Mouse (Mus musculus) v-Abl transformed pro-B cells (cell line): ENCODE measurements at regions not wholly inside any gene's neighbourhood (a gene's known extent, or its start where the extent isn't known, plus 50 kb on each side); places are given as distances from the start of the nearest gene placed in this dataset.

Experiments
- in situ Hi-C, 2 experiments: fragments of 400-800 bp; cut with MboI; formaldehyde crosslinking; loops; one replicate each; pipeline ENCODE4 v1.15.1; 2025; ENCODE audit not compliant: unreplicated experiment in 2 of 2

GRCm38 (mm10) chr8:115968121-115968520 is 260.5 kb upstream of the Maf start:
- in situ Hi-C loops: no loop called here

GRCm38 (mm10) chr8:115965981-115966380 is 258.4 kb upstream of the Maf start:
- in situ Hi-C loops: no loop called here

GRCm38 (mm10) chr8:115955371-115955770 is 247.8 kb upstream of the Maf start:
- in situ Hi-C loops: no loop called here

- in situ Hi-C loops: no loop called here
Observed at GRCm38 (mm10) chr8:115953783-115954470, 246.3 kb upstream of the Maf start.

DNA sequence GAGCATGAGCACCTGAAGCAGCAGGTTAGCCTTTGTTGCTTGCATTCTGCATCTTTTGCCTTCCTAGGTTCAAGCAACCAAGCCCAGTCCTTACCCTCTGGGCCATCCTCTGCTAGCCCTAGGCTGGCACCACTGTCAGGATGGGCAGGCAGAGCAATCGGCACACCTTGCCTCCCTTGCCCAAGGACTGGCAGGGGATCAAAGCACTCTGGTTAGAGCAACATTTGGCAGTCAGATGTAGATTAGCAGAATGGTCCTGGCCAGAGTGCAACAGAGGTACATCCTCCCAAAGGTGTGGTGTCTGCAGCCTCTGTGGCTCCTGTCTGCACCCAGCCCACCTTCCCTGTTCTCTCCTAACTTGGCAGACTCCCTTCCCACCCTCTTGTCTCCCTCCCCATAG is 244.9 kb upstream of the Maf start:
- in situ Hi-C loops: no loop called here

DNA sequence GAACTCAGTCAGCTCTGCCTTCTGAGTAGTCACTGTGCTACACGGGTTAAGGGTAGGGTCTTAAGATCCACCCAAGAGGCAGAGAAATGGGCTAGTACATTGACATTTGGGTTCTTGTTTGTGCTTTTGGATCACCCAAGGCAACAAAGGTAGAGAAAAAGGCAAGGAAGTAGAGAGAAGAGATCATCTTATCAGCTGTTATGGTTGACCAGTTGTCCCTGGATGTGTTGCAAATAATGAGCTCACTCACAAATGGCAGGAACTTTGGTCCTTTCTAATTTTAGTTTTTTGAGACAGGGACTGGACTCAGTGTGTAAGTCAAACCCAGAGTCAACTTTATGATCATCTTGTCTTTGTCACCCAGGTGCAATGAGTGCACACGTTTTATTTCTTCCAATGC is 241.3 kb upstream of the Maf start:
- in situ Hi-C loops: no loop called here

DNA sequence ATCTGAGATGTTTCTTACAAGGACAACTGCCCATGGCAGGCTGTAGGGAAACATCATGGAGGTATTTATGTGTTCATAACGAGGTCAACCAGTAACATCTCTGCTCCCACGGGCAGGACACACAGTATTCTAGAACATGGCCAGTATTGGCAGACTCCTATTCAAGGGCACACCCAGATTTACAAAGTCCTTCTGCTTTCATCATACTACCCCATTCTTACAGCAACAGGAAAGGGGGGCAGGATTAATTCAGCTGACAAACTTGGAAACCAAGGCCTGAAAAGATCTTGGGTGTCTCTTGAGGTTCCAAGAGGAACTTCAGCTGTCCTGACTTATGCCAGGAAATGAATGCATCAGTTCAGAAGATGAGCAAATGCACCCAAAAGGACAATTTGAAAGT is 240.4 kb upstream of the Maf start:
- in situ Hi-C loops: no loop called here

- in situ Hi-C loops: no loop called here
Observed at GRCm38 (mm10) chr8:115942731-115943509, 235.3 kb upstream of the Maf start.

- in situ Hi-C loops: no loop called here
Observed at GRCm38 (mm10) chr8:115929472-115930210, 222.0 kb upstream of the Maf start.

DNA sequence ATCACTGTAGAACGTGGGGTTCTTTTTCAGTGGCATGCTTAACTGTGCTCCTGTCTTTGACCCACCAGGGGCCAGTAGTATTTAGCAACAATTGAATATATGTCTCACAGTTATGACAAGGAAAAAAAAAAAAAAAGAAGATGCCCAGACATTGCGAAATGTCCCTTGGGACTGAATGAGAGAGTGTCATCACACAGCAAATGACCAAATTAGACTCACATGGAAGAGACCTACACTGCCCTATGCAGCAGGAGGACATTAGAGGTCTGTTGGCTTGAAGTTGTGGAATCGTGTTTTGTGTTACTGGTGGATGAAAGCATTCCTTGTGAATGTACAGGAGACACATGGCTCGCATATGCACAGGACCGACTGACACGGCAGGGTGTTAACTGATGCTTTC is 214.3 kb upstream of the Maf start:
- in situ Hi-C loops: no loop called here

DNA sequence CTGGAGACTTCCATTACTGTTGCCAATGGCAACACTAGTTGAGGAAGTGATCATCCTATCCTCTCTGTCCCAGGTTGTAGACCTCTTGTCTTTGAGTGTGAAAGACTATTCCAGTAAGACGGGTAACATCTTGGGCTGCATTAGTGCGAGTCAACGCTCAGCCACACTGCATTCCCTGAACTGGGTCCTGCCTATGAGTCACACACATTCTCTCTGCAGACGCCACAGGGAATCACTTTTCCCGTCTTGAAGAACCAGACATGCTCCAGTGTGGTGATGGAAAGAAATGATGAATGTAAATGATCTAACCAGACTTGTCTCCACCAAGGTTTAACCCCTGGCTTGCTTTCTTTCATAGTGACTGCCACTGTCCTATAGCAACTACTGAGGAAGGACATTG is 199.1 kb upstream of the Maf start:
- in situ Hi-C loops: no loop called here

- in situ Hi-C loops: no loop called here
Observed at GRCm38 (mm10) chr8:115903853-115904420, 196.3 kb upstream of the Maf start.

- in situ Hi-C loops: no loop called here
Observed at GRCm38 (mm10) chr8:115897521-115898178, 190.1 kb upstream of the Maf start.

DNA sequence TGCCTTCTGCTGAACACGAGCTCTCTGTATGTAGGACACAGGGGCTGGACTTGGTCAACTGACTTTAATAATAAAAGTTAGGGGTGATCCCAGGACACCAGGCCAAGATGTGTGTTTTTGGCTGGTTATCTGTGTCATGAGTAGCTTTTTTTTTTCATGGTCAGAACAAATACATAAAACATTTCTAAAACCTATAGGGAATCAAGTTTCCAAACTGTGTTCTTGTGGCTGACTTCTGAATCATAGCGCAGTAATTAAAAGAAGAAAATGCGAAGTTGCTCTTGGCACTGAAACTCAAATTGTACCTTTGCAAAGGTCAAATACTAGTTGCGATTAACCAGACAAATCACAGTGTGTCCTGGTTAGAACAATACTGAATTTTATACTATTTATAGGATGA is 189.5 kb upstream of the Maf start:
- in situ Hi-C loops: no loop called here

DNA sequence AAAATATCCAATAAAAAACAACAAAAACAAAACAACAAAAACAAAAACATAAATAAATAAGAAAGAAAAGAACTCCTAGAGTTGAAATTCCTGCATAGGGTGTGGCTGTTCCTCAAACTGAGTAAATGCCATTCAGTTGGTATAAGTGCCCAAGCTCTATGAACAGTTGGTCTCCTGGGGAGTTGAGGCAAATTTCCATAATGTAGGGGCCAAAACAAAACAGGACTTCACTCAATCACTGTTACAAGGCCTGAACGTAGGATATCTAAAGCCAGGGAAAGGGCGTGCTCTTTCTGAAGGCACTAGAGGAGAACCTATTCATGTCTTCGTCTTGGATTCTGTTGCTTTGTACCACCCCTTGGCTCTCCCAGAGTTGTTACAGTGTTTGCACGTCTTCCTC is 188.5 kb upstream of the Maf start:
- in situ Hi-C loops: no loop called here

- in situ Hi-C loops: no loop called here
Observed at GRCm38 (mm10) chr8:115888278-115888677, 180.7 kb upstream of the Maf start.

GRCm38 (mm10) chr8:115885121-115885743 is 177.6 kb upstream of the Maf start:
- in situ Hi-C loops: no loop called here

GRCm38 (mm10) chr8:115883808-115884207 is 176.2 kb upstream of the Maf start:
- in situ Hi-C loops: no loop called here

- in situ Hi-C loops: no loop called here
Observed at GRCm38 (mm10) chr8:115881881-115882280, 174.3 kb upstream of the Maf start.

DNA sequence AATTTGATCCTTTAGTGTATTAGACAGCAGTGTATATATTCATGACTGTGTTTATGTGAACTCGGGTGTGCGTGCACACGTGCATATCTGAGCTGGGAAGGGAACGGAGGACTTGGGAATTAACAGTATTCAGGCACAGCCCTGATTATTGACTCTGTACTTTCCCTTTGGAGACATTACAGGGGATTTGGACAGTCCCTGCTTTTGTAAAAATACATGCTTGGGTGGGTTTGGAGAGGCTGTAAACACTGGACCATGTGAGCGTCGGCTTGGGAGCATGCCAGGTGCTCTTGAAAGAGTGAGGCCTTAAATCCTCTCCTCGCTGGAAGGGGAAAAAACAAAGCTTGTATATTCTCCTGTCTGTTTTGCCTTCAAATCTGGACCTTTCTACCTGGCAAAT is 167.2 kb upstream of the Maf start:
- in situ Hi-C loops: no loop called here
